Mouse (Mus musculus) layer of hippocampus, postnatal 25 days (tissue): ENCODE measurements around the gene Tm7sf3. TPM values are rescaled to one million over a fixed set of nuclear protein-coding genes. Genes with fewer than 3 reads are reported as not detected.

Experiments used
- total RNA-seq, 2 experiments: library from RNA; stranded (reverse); gene quantifications; 2 replicates each; pipeline ENCODE4 v1.2.3; 2021

The Tm7sf3 gene
- total RNA-seq, 2 experiments from 2014 or later: 42.0 to 44.2 TPM

Other genes with a start within 250 kb of the Tm7sf3 start
- 10 to 100 TPM; 16.6 to 20.5 TPM for gene Itpr2, start 140.6 kb downstream of the Tm7sf3 start, total RNA-seq
- 100 to 1,000 TPM; 100 to 104 TPM for gene Fgfr1op2, start 65.6 kb downstream of the Tm7sf3 start, total RNA-seq
- 10 to 100 TPM; 35.2 to 44.2 TPM for gene Ints13, start 65.0 kb downstream of the Tm7sf3 start, total RNA-seq
- 10 to 100 TPM; 38.6 to 47.1 TPM for gene Med21, start 277 bp downstream of the Tm7sf3 start, total RNA-seq
- 10 to 100 TPM; 21.4 to 22.2 TPM for gene Stk38l, start 82.2 kb upstream of the Tm7sf3 start, total RNA-seq
- 1 to 10 TPM; 4.9 to 8.8 TPM for gene Arntl2, start 153.2 kb upstream of the Tm7sf3 start, total RNA-seq
- not detected for gene Smco2, start 207.3 kb upstream of the Tm7sf3 start, total RNA-seq
- gene Ppfibp1, start 245.7 kb upstream of the Tm7sf3 start, total RNA-seq: 10 to 100 TPM; 40.9 to 41.7 TPM